Mouse (Mus musculus): Measurements from ENCODE around the gene Olfr1392. TPM values are rescaled to one million over a fixed set of nuclear protein-coding genes. Genes with fewer than 3 reads are reported as not detected.

Gene Olfr1392
- polyA plus RNA-seq (2015; fragmentation: Nextera tagmentation; extraction: Ambion mirVana), result not detected in 2 replicates

DNA sequence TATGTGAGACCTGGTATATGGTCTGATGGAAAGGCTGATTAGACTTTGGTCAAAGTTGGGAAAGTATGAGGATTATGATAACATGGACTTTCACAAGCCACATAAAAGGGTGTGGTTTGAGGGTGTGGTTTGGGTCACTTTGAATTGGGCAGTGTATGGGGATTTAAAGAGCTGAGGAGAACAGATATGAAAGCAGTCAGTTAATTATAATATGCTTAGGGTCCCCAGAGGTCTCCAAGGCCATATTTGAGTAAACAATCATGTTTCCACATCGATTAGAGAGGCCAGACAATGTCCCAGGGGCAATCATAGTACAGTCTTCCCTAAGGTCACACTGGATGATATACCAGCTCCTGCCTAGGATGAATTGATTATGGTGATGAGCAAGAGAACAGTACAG lies at the start of gene Olfr1392:
Gene Olfr1392, plus strand, starts transcription at position 301 of the 400 bp plus-strand sequence.

DNA sequence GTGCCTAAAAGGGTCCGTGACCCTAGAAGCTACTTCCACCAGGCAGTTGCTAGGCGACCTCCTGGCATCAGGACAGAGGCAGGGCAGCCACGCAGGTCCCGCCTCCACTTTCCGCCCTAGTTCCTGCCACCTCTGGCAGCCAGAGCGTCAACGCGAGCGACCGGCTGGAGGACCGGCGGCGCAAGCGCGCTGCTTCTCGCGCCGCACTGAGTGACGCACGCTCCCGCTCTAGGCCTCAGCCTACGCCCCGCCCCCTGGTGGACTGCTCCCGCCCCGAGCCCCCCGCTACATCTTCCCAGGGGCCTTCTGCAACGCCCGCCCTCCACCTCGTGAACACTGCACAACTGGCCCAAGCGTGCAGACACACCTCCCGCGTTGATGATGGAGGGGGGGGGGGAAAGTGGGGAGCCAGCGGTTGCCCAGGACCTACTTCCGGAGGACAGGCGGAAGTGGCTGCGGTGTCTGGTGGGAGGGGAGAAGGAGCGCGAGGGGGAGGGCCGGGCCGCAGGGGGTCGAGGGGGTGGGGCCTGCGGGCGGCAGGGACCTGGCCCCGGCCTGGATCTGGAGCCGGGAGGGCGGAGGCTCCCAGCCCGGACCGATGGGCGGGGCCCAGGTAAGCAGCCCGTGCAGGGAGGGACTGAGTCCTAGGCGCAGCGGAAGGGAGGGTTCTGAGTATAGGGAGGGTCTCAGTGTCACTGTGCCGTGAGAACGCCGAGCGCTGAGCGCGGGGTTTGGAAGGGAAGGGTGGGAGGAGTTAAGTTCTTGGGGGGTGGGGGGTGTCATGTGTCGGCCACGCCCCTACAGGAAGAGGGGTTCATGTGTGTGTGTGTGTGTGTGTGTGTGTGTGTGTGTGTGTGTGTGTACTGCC lies 41.1 kb upstream of the Olfr1392 start, which contains the start of gene Mgat1:
Gene Mgat1, plus strand, starts transcription at position 465 of the 868 bp plus-strand sequence.

DNA sequence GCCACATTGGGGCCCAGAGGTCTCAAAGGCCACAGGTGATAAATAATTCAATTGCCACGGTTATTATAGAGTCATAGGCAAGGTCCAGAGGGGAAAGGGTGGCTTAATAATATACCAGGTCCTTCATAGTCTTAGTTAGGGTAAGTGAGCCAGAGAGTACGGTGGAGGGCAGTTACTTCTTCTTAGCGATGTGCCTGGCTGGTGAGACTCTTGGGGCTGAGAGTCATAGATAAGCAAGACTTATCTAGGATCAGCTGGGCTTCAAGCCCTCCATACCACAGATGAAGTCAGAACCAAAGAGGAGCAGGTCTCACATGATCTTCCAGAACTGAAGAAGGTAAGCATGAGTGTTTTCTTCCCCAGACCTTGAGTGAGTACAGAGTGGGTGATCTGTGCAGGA lies 6.9 kb upstream of the Olfr1392 start, which contains the start of gene Olfr1393:
Gene Olfr1393, plus strand, starts transcription at position 83 of the 400 bp plus-strand sequence.

DNA sequence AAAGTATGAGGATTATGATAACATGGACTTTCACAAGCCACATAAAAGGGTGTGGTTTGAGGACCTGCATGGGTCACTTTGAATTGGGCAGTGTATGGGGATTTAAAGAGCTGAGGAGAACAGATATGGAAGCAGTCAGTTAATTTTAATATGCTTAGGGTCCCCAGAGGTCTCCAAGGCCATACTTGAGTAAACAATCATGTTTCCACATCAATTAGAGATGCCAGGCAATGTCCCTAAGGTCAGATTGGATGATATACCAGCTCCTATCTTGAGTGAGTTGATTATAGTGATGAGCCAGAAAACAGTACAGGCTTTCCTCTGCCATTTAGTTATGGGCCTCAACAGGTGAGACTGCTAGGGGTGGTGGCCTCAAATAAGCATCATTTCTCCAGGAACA lies 19.4 kb downstream of the Olfr1392 start, which contains the start of gene Olfr10:
Gene Olfr10, plus strand, starts transcription at position 301 of the 400 bp plus-strand sequence.

DNA sequence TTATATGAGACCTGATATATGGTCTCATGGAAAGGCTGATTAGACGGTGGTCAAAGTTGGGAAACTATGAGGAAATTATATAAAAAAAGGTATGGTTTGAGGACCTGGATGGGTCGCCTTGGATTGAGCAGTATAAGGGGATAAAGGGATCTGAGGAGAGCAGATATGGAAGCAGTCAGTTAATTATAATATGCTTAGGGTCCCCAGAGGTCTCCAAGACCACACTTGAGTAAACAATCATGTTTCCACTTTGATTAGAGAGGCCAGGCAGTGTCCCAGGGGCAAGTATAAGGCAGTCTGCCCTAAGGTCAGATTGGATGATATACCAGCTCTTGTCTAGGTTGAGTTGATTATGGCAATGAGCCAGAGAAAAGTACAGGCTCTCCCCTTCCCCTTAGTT lies 37.4 kb downstream of the Olfr1392 start, which contains the start of gene Olfr1391:
Gene Olfr1391, plus strand, starts transcription at position 301 of the 400 bp plus-strand sequence.

DNA sequence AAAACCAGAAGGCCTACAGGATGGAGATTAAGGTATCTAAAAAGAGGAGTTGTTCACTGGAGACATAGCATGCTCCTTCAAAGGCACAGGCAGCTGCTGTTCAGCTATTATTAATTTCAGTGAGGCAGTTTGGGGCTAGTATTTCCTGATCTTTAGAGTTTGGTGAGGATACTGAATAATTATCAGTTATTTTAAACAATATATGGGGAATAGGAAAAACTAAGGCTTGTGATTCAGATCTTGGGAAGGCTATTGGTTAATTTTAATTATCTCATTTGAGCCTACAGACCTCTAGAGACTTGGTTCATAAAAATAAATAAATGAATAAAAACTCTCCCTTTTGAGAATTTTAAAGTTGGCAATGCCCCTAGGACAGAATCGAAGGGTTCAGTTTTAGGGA lies 49.8 kb downstream of the Olfr1392 start, which contains the start of gene Olfr1390:
Gene Olfr1390, plus strand, starts transcription at position 301 of the 400 bp plus-strand sequence.

Other genes starting within 250 kb of the Olfr1392 start
- gene 9930111J21Rik2, start 234.0 kb upstream of the Olfr1392 start, polyA plus RNA-seq (2015; fragmentation: Nextera tagmentation; extraction: Ambion mirVana), result 2.0 TPM in 2 replicates
- gene Tgtp2, start 221.1 kb upstream of the Olfr1392 start, polyA plus RNA-seq (2015; fragmentation: Nextera tagmentation; extraction: Ambion mirVana), result 0.48 and 0.78 TPM in 2 replicates
- gene Ifi47, start 208.7 kb upstream of the Olfr1392 start, polyA plus RNA-seq (2015; fragmentation: Nextera tagmentation; extraction: Ambion mirVana), result 2.9 TPM in 2 replicates
- gene Olfr1396, start 170.4 kb upstream of the Olfr1392 start, polyA plus RNA-seq (2015; fragmentation: Nextera tagmentation; extraction: Ambion mirVana), result not detected in 2 replicates
- gene Olfr1395, start 143.0 kb upstream of the Olfr1392 start, polyA plus RNA-seq (2015; fragmentation: Nextera tagmentation; extraction: Ambion mirVana), result not detected in 2 replicates
- gene Olfr1394, start 130.9 kb upstream of the Olfr1392 start, polyA plus RNA-seq (2015; fragmentation: Nextera tagmentation; extraction: Ambion mirVana), result not detected in 2 replicates
- gene Btnl9, start 98.1 kb upstream of the Olfr1392 start, polyA plus RNA-seq (2015; fragmentation: Nextera tagmentation; extraction: Ambion mirVana), result 0.57 TPM in 2 replicates
- 15.2 and 16.7 TPM in 2 replicates for gene Zfp62, start 82.0 kb upstream of the Olfr1392 start, polyA plus RNA-seq (2015; fragmentation: Nextera tagmentation; extraction: Ambion mirVana)
- 47.9 and 52.0 TPM in 2 replicates for gene Mgat1, start 41.1 kb upstream of the Olfr1392 start, polyA plus RNA-seq (2015; fragmentation: Nextera tagmentation; extraction: Ambion mirVana)
- not detected in 2 replicates for gene Olfr1393, start 7.0 kb upstream of the Olfr1392 start, polyA plus RNA-seq (2015; fragmentation: Nextera tagmentation; extraction: Ambion mirVana)
- gene Olfr10, start 19.5 kb downstream of the Olfr1392 start, polyA plus RNA-seq (2015; fragmentation: Nextera tagmentation; extraction: Ambion mirVana), result not detected in 2 replicates
- gene Olfr1391, start 37.5 kb downstream of the Olfr1392 start, polyA plus RNA-seq (2015; fragmentation: Nextera tagmentation; extraction: Ambion mirVana), result not detected in 2 replicates
- not detected in 2 replicates for gene Olfr1390, start 49.9 kb downstream of the Olfr1392 start, polyA plus RNA-seq (2015; fragmentation: Nextera tagmentation; extraction: Ambion mirVana)
- not detected in 2 replicates for gene Olfr1389, start 137.8 kb downstream of the Olfr1392 start, polyA plus RNA-seq (2015; fragmentation: Nextera tagmentation; extraction: Ambion mirVana)
- not detected in 2 replicates for gene Olfr1388, start 151.3 kb downstream of the Olfr1392 start, polyA plus RNA-seq (2015; fragmentation: Nextera tagmentation; extraction: Ambion mirVana)
- gene Olfr1387, start 170.1 kb downstream of the Olfr1392 start, polyA plus RNA-seq (2015; fragmentation: Nextera tagmentation; extraction: Ambion mirVana), result not detected in 2 replicates
- gene Olfr1386, start 179.8 kb downstream of the Olfr1392 start, polyA plus RNA-seq (2015; fragmentation: Nextera tagmentation; extraction: Ambion mirVana), result not detected in 2 replicates
- not detected in 2 replicates for gene Olfr1385, start 203.8 kb downstream of the Olfr1392 start, polyA plus RNA-seq (2015; fragmentation: Nextera tagmentation; extraction: Ambion mirVana)
- gene Olfr1384, start 221.4 kb downstream of the Olfr1392 start, polyA plus RNA-seq (2015; fragmentation: Nextera tagmentation; extraction: Ambion mirVana), result not detected in 2 replicates
- not detected in 2 replicates for gene Olfr1383, start 234.4 kb downstream of the Olfr1392 start, polyA plus RNA-seq (2015; fragmentation: Nextera tagmentation; extraction: Ambion mirVana)
- not detected in 2 replicates for gene Olfr1382, start 243.0 kb downstream of the Olfr1392 start, polyA plus RNA-seq (2015; fragmentation: Nextera tagmentation; extraction: Ambion mirVana)